Mouse (Mus musculus) heart, adult 2 months (tissue): ENCODE data around the gene Pter. TPM values are rescaled to one million over a fixed set of nuclear protein-coding genes. Genes with fewer than 3 reads are reported as not detected.
A peak's percentile ranks its signal among the peaks of the same experiment; 100 is the strongest.

ENCODE experiments used
- DNase-seq, 2 experiments: peaks; one replicate each; pipeline ENCODE4 v3.0.0; 2021
- H3K27ac ChIP-seq: fragments of 200-600 bp; 2 replicates; pipeline ENCODE4 v1.8.1; 2022
- H3K27me3 ChIP-seq: fragments of 200-500 bp; 2 replicates; pipeline ENCODE4 v1.6.1; 2012; ENCODE audit warnings: mild to moderate bottlenecking, low read length, inconsistent platforms, mixed read lengths; ENCODE audit not compliant: control insufficient read depth, insufficient read depth
- H3K36me3 ChIP-seq: fragments of 200-500 bp; 2 replicates; pipeline ENCODE4 v1.6.1; 2012; ENCODE audit warnings: low read length, inconsistent platforms; ENCODE audit not compliant: control insufficient read depth, insufficient read depth
- H3K4me1 ChIP-seq: fragments of 200-500 bp; 2 replicates; pipeline ENCODE4 v1.6.1; 2011; ENCODE audit warnings: low read length; ENCODE audit not compliant: control insufficient read depth, insufficient read depth
- H3K4me3 ChIP-seq: fragments of 200-600 bp; 2 replicates; pipeline ENCODE4 v1.8.1; 2022
- H3K79me2 ChIP-seq: fragments of 200-500 bp; replicated peaks from 2 replicates; pipeline ENCODE4 v1.6.1; 2012; ENCODE audit warnings: mild to moderate bottlenecking, inconsistent platforms, low read length, moderate library complexity, mixed read lengths; ENCODE audit not compliant: control insufficient read depth, insufficient read depth
- H3K9ac ChIP-seq: fragments of 200-500 bp; 2 replicates; pipeline ENCODE4 v1.6.1; 2012; ENCODE audit warnings: low read depth, mild to moderate bottlenecking, control low read depth, inconsistent platforms, low read length, mixed read lengths
- CTCF ChIP-seq: fragments of 200-600 bp; IDR thresholded peaks from 2 replicates; pipeline ENCODE4 v1.8.1; 2022; ENCODE audit warnings: antibody characterized with exemption, mild to moderate bottlenecking, moderate library complexity
- EP300 ChIP-seq: fragments of 200-500 bp; IDR thresholded peaks from 2 replicates; pipeline ENCODE4 v1.6.1; 2011; ENCODE audit warnings: low read depth, low read length, control low read depth; ENCODE audit not compliant: insufficient read depth
- POLR2A ChIP-seq: fragments of 200-500 bp; IDR thresholded peaks from 2 replicates; pipeline ENCODE4 v1.6.1; 2011; ENCODE audit warnings: mild to moderate bottlenecking, low read depth, low read length, control low read depth; ENCODE audit not compliant: insufficient read depth
- WGBS: fragments of 180-500 bp; shearing (Covaris S2); methylation state at CpG from one replicate; pipeline ENCODE4 v1.1.7; 2018; 5-methylcytosine and 5-hydroxymethylcytosine counted together
- intact Hi-C: fragments of 180-260 bp; cut with DNase I; formaldehyde crosslinking; loops from one replicate; pipeline ENCODE4 v1.15.1; 2025
- long read RNA-seq: library from polyadenylated mRNA; stranded (forward); transcript quantifications from one replicate; pipeline ENCODE4 v2.0.0, GENCODE M21; 2021
- polyA plus RNA-seq: library from polyadenylated mRNA; depleted of rRNA; stranded (reverse); fragments of >200 nt; gene quantifications from 2 replicates; pipeline ENCODE4 v1.2.3, GENCODE M21; 2012; rRNA removed
- total RNA-seq, 2 experiments: library from RNA; stranded (reverse); gene quantifications; 2 replicates each; pipeline ENCODE4 v1.2.3; 2021

Pter gene
- 1 to 10 TPM; 7.0 to 7.5 TPM for total RNA-seq
- 4.1 and 11.0 TPM in 2 replicates for polyA plus RNA-seq
- long read RNA-seq, partial matches to known transcripts, result 0 of 6 reads
- long read RNA-seq, other reads (novel, unspliced or antisense), result 1 of 6 reads

DNA sequence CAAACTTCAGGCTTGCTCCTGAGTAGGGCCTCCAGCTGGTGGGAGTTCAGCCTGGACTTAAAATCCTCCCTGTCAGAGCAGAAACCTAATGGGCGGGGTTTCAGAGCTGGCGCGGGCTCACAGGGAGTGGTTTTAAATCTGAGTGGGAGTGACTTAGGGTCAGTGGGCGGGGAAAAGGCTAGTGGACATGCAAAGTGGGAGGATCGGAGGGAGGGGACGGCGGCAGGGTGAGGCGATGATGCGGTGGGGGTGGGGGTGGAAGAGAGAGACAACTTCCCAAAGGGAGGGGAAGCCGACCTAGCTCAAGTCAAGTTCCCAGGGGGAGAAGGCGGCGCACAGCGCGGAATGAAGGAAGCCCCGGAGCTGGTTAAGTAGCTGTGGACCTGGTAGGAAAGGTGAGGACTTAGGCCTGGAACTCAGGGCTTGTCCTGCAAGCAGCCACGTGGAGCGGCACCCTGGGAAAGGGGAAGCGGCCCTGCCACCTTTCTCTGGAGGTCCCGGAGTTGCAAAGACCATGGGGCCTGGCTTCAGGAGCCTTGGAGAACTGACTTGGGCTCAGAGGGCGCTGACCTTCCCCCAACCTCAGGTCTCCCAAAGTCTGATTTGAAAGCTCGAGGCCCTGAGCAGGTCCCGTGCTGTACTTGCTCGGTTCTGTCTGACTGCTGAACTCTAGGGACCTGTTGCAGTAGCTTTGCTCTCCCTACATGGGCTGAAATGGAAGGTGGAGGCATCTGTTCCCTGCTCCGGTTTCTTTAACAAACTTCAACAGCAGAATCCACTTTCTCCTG is at the start of gene Pter:
TSS of gene Pter (plus strand) at position 238 of the 788 bp plus-strand sequence.
- intact Hi-C loops, result loop anchor here (10.0 kb wide), 1 partner anchor 219 kb away; no protein-coding TSS in a partner anchor
- 1% methylated on average over 24 of the region's 24 CpGs for WGBS
- TF ChIP-seq EP300, result no peak
- TF ChIP-seq CTCF, result no peak
- TF ChIP-seq POLR2A, result no peak
- peak; percentile 90 for DNase-seq
- Histone ChIP-seq H3K4me1 (no peaks in the 10 kb centered on the region), H3K4me3 (peak within 1 kb of the TSS; percentile 62), H3K27ac (peak within 1 kb of the TSS; percentile 56), H3K27me3 (no peaks in the 10 kb centered on the region), H3K36me3 (no peaks in the 10 kb centered on the region; the same call in 1 of the 2 replicates), H3K9ac (peak within 1 kb of the TSS; percentile 69), H3K79me2 (0 out of 2 replicates have a peak, but pooled peaks cover 2% of the 10 kb centered on the region)

DNA sequence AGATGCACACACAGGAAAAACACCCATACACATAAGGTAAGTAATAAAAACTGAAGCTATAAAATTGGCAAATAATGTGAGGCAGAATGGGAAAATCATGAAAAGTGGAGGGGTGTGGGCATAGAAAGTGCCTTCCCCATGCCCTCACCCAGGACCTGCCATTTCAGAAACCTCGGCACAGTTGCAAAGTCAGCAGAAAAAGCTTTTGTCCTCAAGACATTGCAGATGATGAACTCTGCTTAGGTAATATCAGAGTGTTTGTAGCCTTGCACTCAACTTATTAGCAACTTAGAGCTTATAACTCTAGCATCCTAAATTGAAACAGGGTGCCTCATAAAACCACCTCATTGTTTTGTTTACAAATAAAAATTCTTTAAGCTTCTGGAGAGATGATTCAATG is 49.6 kb upstream of the Pter start:
- Histone ChIP-seq H3K9ac (no peak overlapping the region), H3K27ac (no peak overlapping the region), H3K4me3 (no peak overlapping the region), H3K4me1 (no peaks in the 10 kb centered on the region), H3K79me2 (no peaks in the 10 kb centered on the region), H3K27me3 (no peaks in the 10 kb centered on the region), H3K36me3 (no peaks in the 10 kb centered on the region)
- no peak for DNase-seq
- 65% methylated on average over 1 of the region's 1 CpGs for WGBS
- no peak for TF ChIP-seq EP300
- no peak for TF ChIP-seq CTCF
- TF ChIP-seq POLR2A, result no peak
- intact Hi-C loops, result no loop called here

DNA sequence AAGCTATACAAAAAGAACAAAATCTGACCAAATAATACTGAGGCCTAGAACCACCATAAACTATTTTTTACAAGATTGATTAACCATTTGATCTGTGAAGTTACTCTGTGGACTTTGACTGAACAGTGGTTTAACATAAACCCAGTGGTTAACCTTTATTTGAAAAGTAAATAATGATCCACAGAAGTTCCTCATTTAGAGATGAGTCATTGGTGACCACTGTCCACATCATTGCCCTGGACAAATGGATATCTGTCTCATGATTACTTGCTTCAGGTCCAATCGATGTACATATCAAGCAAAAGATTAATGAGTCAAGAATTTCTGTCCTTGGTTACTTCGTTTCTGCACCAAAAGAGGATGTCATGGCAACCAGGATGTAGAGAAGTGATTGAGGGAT is 44.3 kb upstream of the Pter start:
- DNase-seq, result no peak
- 65% methylated on average over 2 of the region's 2 CpGs for WGBS

DNA sequence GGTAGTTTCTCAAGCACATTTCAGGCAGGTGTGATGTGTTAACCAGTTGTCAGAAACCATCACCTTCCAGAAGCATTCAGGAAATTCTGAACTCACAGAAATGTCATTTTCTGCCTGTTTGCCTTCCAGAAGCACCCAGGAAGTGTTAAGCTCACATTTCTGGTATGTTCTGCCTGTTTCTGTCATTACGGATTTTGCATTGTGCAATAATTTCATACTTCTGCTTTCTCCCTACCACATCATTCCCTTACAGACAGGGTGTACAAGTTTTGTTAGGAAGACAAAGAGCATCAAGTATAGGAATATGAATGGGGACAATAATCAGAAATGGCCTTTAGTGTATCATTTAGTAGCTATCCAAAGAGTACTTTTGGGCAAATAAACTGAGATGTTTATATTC is 42.8 kb upstream of the Pter start:
- DNase-seq, result no peak
- H3K36me3 ChIP-seq, result no peaks in the 10 kb centered on the region
- no peak overlapping the region for H3K9ac ChIP-seq
- intact Hi-C loops, result no loop called here
- no peaks in the 10 kb centered on the region for H3K4me1 ChIP-seq
- no peaks in the 10 kb centered on the region for H3K79me2 ChIP-seq
- H3K4me3 ChIP-seq, result no peak overlapping the region
- WGBS, result 80% methylated on average over 1 of the region's 1 CpGs
- TF ChIP-seq POLR2A (no peak), EP300 (no peak), CTCF (no peak)
- H3K27ac ChIP-seq, result no peak overlapping the region
- no peaks in the 10 kb centered on the region for H3K27me3 ChIP-seq

More for the DNA sequence above, 44.3 kb upstream of the Pter start:
- no peaks in the 10 kb centered on the region for H3K27me3 ChIP-seq
- no peak overlapping the region for H3K27ac ChIP-seq
- H3K36me3 ChIP-seq, result no peaks in the 10 kb centered on the region
- H3K4me1 ChIP-seq, result no peaks in the 10 kb centered on the region
- H3K4me3 ChIP-seq, result no peak overlapping the region
- TF ChIP-seq EP300, result no peak
- no peak for TF ChIP-seq POLR2A
- no peak for TF ChIP-seq CTCF
- intact Hi-C loops, result no loop called here
- no peaks in the 10 kb centered on the region for H3K79me2 ChIP-seq
- no peak overlapping the region for H3K9ac ChIP-seq

DNA sequence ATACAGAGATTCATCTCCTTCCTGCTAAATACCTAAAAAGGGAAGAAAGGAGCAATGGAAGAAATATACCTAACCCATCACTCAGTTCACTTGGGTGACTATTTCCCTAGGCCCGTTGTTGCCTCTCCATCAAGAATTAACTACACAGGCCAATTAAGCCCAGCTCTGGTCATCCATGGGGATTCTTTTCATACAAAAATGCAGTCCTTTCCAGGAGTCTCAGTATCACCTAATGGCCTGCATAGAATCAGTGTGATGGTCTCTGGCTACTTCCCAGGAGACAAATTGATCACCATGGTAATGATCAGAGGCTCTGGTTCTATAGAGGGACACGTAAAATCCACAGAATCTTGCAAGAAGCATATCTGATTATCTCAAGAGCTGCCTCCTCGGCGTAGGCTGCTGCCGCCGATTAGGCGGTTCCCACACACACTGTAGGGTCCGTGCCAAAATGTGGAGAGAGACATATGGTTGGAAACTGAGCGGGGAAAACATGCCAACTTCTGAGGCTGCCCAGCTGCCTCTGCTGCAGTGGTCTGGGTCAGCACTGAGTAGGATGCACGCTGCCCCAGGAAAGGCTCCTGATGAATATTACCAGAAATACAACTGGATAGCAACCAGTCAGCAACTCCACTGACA is 40.4 kb upstream of the Pter start:
- intact Hi-C loops, result no loop called here
- Histone ChIP-seq H3K36me3 (no peaks in the 10 kb centered on the region), H3K79me2 (no peaks in the 10 kb centered on the region), H3K9ac (no peak overlapping the region), H3K4me3 (no peak overlapping the region), H3K27me3 (no peaks in the 10 kb centered on the region), H3K4me1 (no peaks in the 10 kb centered on the region), H3K27ac (no peak overlapping the region)
- WGBS, result 65% methylated on average over 10 of the region's 10 CpGs
- peak in 1 of 2 experiments; percentile 3 for DNase-seq
- no peak for TF ChIP-seq POLR2A
- TF ChIP-seq CTCF, result no peak
- TF ChIP-seq EP300, result no peak

DNA sequence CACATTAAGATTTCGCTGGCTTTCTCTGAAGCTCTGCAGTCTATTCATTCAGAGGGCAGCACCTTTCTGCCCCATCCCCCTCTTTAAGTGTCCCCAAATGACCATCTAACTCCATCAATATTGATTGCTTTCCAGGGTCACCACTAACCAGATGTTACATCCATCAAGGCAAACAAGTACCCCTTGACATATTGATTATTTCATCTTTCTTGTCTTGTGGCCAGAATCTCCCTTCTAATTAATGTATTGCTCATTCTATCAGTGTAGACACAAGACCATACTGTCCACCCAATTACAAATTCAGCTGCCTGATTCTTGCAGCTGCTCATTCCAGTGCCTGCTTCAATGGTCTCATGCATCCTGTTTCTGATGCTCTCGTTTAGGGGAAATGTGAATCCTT is 36.8 kb upstream of the Pter start:
- no peaks in the 10 kb centered on the region for H3K4me1 ChIP-seq
- H3K27me3 ChIP-seq, result no peaks in the 10 kb centered on the region
- no peaks in the 10 kb centered on the region for H3K79me2 ChIP-seq
- no peak overlapping the region for H3K4me3 ChIP-seq
- DNase-seq, result no peak
- H3K9ac ChIP-seq, result no peak overlapping the region
- 54% methylated on average over 2 of the region's 2 CpGs for WGBS
- no peak for TF ChIP-seq POLR2A
- TF ChIP-seq CTCF, result no peak
- TF ChIP-seq EP300, result no peak
- H3K36me3 ChIP-seq, result no peaks in the 10 kb centered on the region
- H3K27ac ChIP-seq, result no peak overlapping the region
- intact Hi-C loops, result no loop called here
